Mouse (Mus musculus) erythroblast, adult 5-6 weeks (primary cell): Measurements from ENCODE around the gene Olfr1249. TPM values are rescaled to one million over a fixed set of nuclear protein-coding genes. Genes with fewer than 3 reads are reported as not detected.
"Not testable (repeated sequence)": the region's sequence is repeated elsewhere in the genome, so short reads cannot be mapped to it uniquely, and the experiment has no call there.

Experiments used
- ATAC-seq: replicated peaks from 2 replicates; pipeline ENCODE4 v1.8.0; 2016; ENCODE audit warnings: moderate number of reproducible peaks, mild to moderate bottlenecking, moderate TSS enrichment, inconsistent platforms; ENCODE audit not compliant: poor library complexity, low FRiP score, severe bottlenecking
- total RNA-seq, 2 experiments: library from RNA; stranded (forward) in 1 of 2; stranded (reverse) in 1 of 2; fragments of 150-400 nt in 1 of 2; fragments of 200-764, 138-1000 nt in 1 of 2; gene quantifications; 2 replicates each; pipeline versions ENCODE4 v1.2.3 to v1.2.4; 2015 to 2017; ENCODE audit warnings: low replicate concordance in 2 of 2

The Olfr1249 gene
- total RNA-seq (2015; ENCODE audit: low replicate concordance) = not detected in 2 replicates
- total RNA-seq (2017; ENCODE audit: low replicate concordance) = not detected in 2 replicates

- no peak for ATAC-seq
Observed at GRCm38 (mm10) chr2:89634883-89635282, at the start of gene Olfr1249. Olfr1249 (minus strand) TSS chr2:89634983.

- ATAC-seq = no peak
Observed at GRCm38 (mm10) chr2:89671836-89672235, 37.1 kb upstream of the Olfr1249 start, which contains the start of gene Olfr1251. Olfr1251 (minus strand) TSS chr2:89671936.

GRCm38 (mm10) chr2:89661367-89661766, 26.6 kb upstream of the Olfr1249 start, which contains the start of gene Olfr1250:
Olfr1250 (minus strand) TSS chr2:89661467.
- no peak for ATAC-seq

- ATAC-seq = not testable (repeated sequence)
Observed at GRCm38 (mm10) chr2:89618145-89618544, 16.6 kb downstream of the Olfr1249 start, which contains the start of gene Olfr1248. Olfr1248 (minus strand) TSS chr2:89618245.

GRCm38 (mm10) chr2:89614030-89614429, 20.8 kb downstream of the Olfr1249 start, which contains the start of gene Olfr1247:
Olfr1247 (minus strand) TSS chr2:89614130.
- no peak for ATAC-seq

- no peak for ATAC-seq
Observed at GRCm38 (mm10) chr2:89593057-89593456, 41.7 kb downstream of the Olfr1249 start, which contains the start of gene Olfr1246. Olfr1246 (minus strand) TSS chr2:89593157.

Other genes starting within 250 kb of the Olfr1249 start
- not detected in 2 replicates for gene Olfr1238, start 225.3 kb downstream of the Olfr1249 start, total RNA-seq (2015; ENCODE audit: low replicate concordance)
- not detected in 2 replicates for gene Olfr1238, start 225.3 kb downstream of the Olfr1249 start, total RNA-seq (2017; ENCODE audit: low replicate concordance)
- not detected in 2 replicates for gene Olfr1239, start 214.6 kb downstream of the Olfr1249 start, total RNA-seq (2015; ENCODE audit: low replicate concordance)
- not detected in 2 replicates for gene Olfr1239, start 214.6 kb downstream of the Olfr1249 start, total RNA-seq (2017; ENCODE audit: low replicate concordance)
- gene Olfr1240, start 192.0 kb downstream of the Olfr1249 start, total RNA-seq (2015; ENCODE audit: low replicate concordance) = not detected in 2 replicates
- gene Olfr1240, start 192.0 kb downstream of the Olfr1249 start, total RNA-seq (2017; ENCODE audit: low replicate concordance) = not detected in 2 replicates
- not detected in 2 replicates for gene Olfr1241, start 147.9 kb downstream of the Olfr1249 start, total RNA-seq (2015; ENCODE audit: low replicate concordance)
- not detected in 2 replicates for gene Olfr1241, start 147.9 kb downstream of the Olfr1249 start, total RNA-seq (2017; ENCODE audit: low replicate concordance)
- not detected in 2 replicates for gene Olfr1242, start 136.6 kb downstream of the Olfr1249 start, total RNA-seq (2015; ENCODE audit: low replicate concordance)
- not detected in 2 replicates for gene Olfr1242, start 136.6 kb downstream of the Olfr1249 start, total RNA-seq (2017; ENCODE audit: low replicate concordance)
- not detected in 2 replicates for gene Olfr1243, start 103.5 kb downstream of the Olfr1249 start, total RNA-seq (2015; ENCODE audit: low replicate concordance)
- gene Olfr1243, start 103.5 kb downstream of the Olfr1249 start, total RNA-seq (2017; ENCODE audit: low replicate concordance) = not detected in 2 replicates
- not detected in 2 replicates for gene Olfr1245, start 56.5 kb downstream of the Olfr1249 start, total RNA-seq (2015; ENCODE audit: low replicate concordance)
- 2.1 TPM in 1 of 2 replicates, not detected in the other for gene Olfr1245, start 56.5 kb downstream of the Olfr1249 start, total RNA-seq (2017; ENCODE audit: low replicate concordance)
- not detected in 2 replicates for gene Olfr1246, start 41.8 kb downstream of the Olfr1249 start, total RNA-seq (2015; ENCODE audit: low replicate concordance)
- gene Olfr1246, start 41.8 kb downstream of the Olfr1249 start, total RNA-seq (2017; ENCODE audit: low replicate concordance) = not detected in 2 replicates
- not detected in 2 replicates for gene Olfr1247, start 20.9 kb downstream of the Olfr1249 start, total RNA-seq (2015; ENCODE audit: low replicate concordance)
- not detected in 2 replicates for gene Olfr1247, start 20.9 kb downstream of the Olfr1249 start, total RNA-seq (2017; ENCODE audit: low replicate concordance)
- gene Olfr1248, start 16.7 kb downstream of the Olfr1249 start, total RNA-seq (2015; ENCODE audit: low replicate concordance) = not detected in 2 replicates
- not detected in 2 replicates for gene Olfr1248, start 16.7 kb downstream of the Olfr1249 start, total RNA-seq (2017; ENCODE audit: low replicate concordance)
- not detected in 2 replicates for gene Olfr1250, start 26.5 kb upstream of the Olfr1249 start, total RNA-seq (2015; ENCODE audit: low replicate concordance)
- gene Olfr1250, start 26.5 kb upstream of the Olfr1249 start, total RNA-seq (2017; ENCODE audit: low replicate concordance) = not detected in 2 replicates
- gene Olfr1251, start 37.0 kb upstream of the Olfr1249 start, total RNA-seq (2015; ENCODE audit: low replicate concordance) = not detected in 2 replicates
- gene Olfr1251, start 37.0 kb upstream of the Olfr1249 start, total RNA-seq (2017; ENCODE audit: low replicate concordance) = not detected in 2 replicates
- not detected in 2 replicates for gene Olfr1252, start 90.0 kb upstream of the Olfr1249 start, total RNA-seq (2015; ENCODE audit: low replicate concordance)
- not detected in 2 replicates for gene Olfr1252, start 90.0 kb upstream of the Olfr1249 start, total RNA-seq (2017; ENCODE audit: low replicate concordance)
- gene Olfr1253, start 122.1 kb upstream of the Olfr1249 start, total RNA-seq (2015; ENCODE audit: low replicate concordance) = not detected in 2 replicates
- gene Olfr1253, start 122.1 kb upstream of the Olfr1249 start, total RNA-seq (2017; ENCODE audit: low replicate concordance) = 0.42 TPM in 1 of 2 replicates, not detected in the other
- not detected in 2 replicates for gene Olfr1254, start 158.6 kb upstream of the Olfr1249 start, total RNA-seq (2015; ENCODE audit: low replicate concordance)
- not detected in 2 replicates for gene Olfr1254, start 158.6 kb upstream of the Olfr1249 start, total RNA-seq (2017; ENCODE audit: low replicate concordance)
- gene Olfr1255, start 177.1 kb upstream of the Olfr1249 start, total RNA-seq (2015; ENCODE audit: low replicate concordance) = not detected in 2 replicates
- not detected in 2 replicates for gene Olfr1255, start 177.1 kb upstream of the Olfr1249 start, total RNA-seq (2017; ENCODE audit: low replicate concordance)
- not detected in 2 replicates for gene Olfr1256, start 206.6 kb upstream of the Olfr1249 start, total RNA-seq (2015; ENCODE audit: low replicate concordance)
- gene Olfr1256, start 206.6 kb upstream of the Olfr1249 start, total RNA-seq (2017; ENCODE audit: low replicate concordance) = not detected in 2 replicates
- gene Olfr48, start 213.2 kb upstream of the Olfr1249 start, total RNA-seq (2015; ENCODE audit: low replicate concordance) = not detected in 2 replicates
- gene Olfr48, start 213.2 kb upstream of the Olfr1249 start, total RNA-seq (2017; ENCODE audit: low replicate concordance) = not detected in 2 replicates
- not detected in 2 replicates for gene Olfr1257, start 243.5 kb upstream of the Olfr1249 start, total RNA-seq (2015; ENCODE audit: low replicate concordance)
- gene Olfr1257, start 243.5 kb upstream of the Olfr1249 start, total RNA-seq (2017; ENCODE audit: low replicate concordance) = not detected in 2 replicates